Mouse (Mus musculus) megakaryocyte-erythroid progenitor cell, adult 5-6 weeks (primary cell): ENCODE data around the gene Gas1. TPM values are rescaled to one million over a fixed set of nuclear protein-coding genes. Genes with fewer than 3 reads are reported as not detected.

Source experiments
- ATAC-seq: replicated peaks from 2 replicates; pipeline ENCODE4 v1.8.0; 2016; ENCODE audit warnings: mild to moderate bottlenecking, inconsistent platforms; ENCODE audit not compliant: severe bottlenecking, poor library complexity, low FRiP score, low TSS enrichment
- total RNA-seq, 2 experiments: library from RNA; stranded (forward) in 1 of 2; stranded (reverse) in 1 of 2; fragments of 200-1000, 215-1000 nt in 1 of 2; fragments of >200 nt in 1 of 2; fragmentation: Nextera tagmentation in 1 of 2; gene quantifications; 2 replicates each; pipeline ENCODE4 v1.2.3; 2014 to 2017

Gene Gas1
- not detected in 2 replicates for total RNA-seq (2014; fragmentation: Nextera tagmentation)
- not detected in 2 replicates for total RNA-seq (2017)

GRCm38 (mm10) chr13:60177106-60177796 lies at the start of gene Gas1:
Gene Gas1, minus strand, starts transcription at chr13:60177365.
- ATAC-seq: no peak

GRCm38 (mm10) chr13:60226251-60226836 lies 49.2 kb upstream of the Gas1 start:
- no peak for ATAC-seq

- no peak for ATAC-seq
Observed at GRCm38 (mm10) chr13:60225736-60226135, 48.6 kb upstream of the Gas1 start.

- ATAC-seq: no peak
Observed at GRCm38 (mm10) chr13:60225276-60225675, 48.1 kb upstream of the Gas1 start.

- no peak for ATAC-seq
Observed at GRCm38 (mm10) chr13:60223797-60224196, 46.6 kb upstream of the Gas1 start.

- ATAC-seq: no peak
Observed at GRCm38 (mm10) chr13:60222336-60222735, 45.2 kb upstream of the Gas1 start.

GRCm38 (mm10) chr13:60213896-60214295 lies 36.7 kb upstream of the Gas1 start:
- ATAC-seq: no peak

- ATAC-seq: no peak
Observed at GRCm38 (mm10) chr13:60207135-60207601, 30.0 kb upstream of the Gas1 start.

GRCm38 (mm10) chr13:60204746-60205145 lies 27.6 kb upstream of the Gas1 start:
- ATAC-seq: no peak

- ATAC-seq: no peak
Observed at GRCm38 (mm10) chr13:60193273-60193672, 16.1 kb upstream of the Gas1 start.

- ATAC-seq: no peak
Observed at GRCm38 (mm10) chr13:60189923-60190322, 12.8 kb upstream of the Gas1 start.

- ATAC-seq: no peak
Observed at GRCm38 (mm10) chr13:60188952-60189351, 11.8 kb upstream of the Gas1 start.

GRCm38 (mm10) chr13:60187276-60187675 lies 10.1 kb upstream of the Gas1 start:
- ATAC-seq: no peak

- no peak for ATAC-seq
Observed at GRCm38 (mm10) chr13:60182346-60182745, 5.2 kb upstream of the Gas1 start.

GRCm38 (mm10) chr13:60179641-60180040 lies 2.5 kb upstream of the Gas1 start:
- ATAC-seq: no peak

- ATAC-seq: peak; percentile 90
Observed at GRCm38 (mm10) chr13:60178416-60178815, 1.3 kb upstream of the Gas1 start.

- no peak for ATAC-seq
Observed at GRCm38 (mm10) chr13:60177797-60178110, 589 bp upstream of the Gas1 start.

GRCm38 (mm10) chr13:60176776-60177105 lies 424 bp downstream of the Gas1 start:
- ATAC-seq: no peak

GRCm38 (mm10) chr13:60176136-60176775 lies 909 bp downstream of the Gas1 start:
- ATAC-seq: no peak

- no peak for ATAC-seq
Observed at GRCm38 (mm10) chr13:60175490-60176135, 1.6 kb downstream of the Gas1 start.
